Mouse (Mus musculus) heart, embryonic 14.5 days (tissue): ENCODE measurements at regions not wholly inside any gene's neighbourhood (a gene's known extent, or its start where the extent isn't known, plus 50 kb on each side); places are given as distances from the start of the nearest gene placed in this dataset.

Experiments
- ATAC-seq: fragments of 200-750 bp; cut with Nextera tagmentation; 2 replicates; pipeline ENCODE4 v1.8.0; 2017; ENCODE audit warnings: low read depth, moderate TSS enrichment; ENCODE audit not compliant: insufficient number of reproducible peaks, insufficient read depth, low FRiP score
- H3K27ac ChIP-seq, 2 experiments: fragments of 200-500 bp in 1 of 2; fragments of 300-500 bp in 1 of 2; sonication (generic) in 1 of 2; replicated peaks in 1 of 2; 2 replicates each; pipeline ENCODE4 v1.5.1; 2012 to 2014; ENCODE audit warnings: low read depth in 2 of 2, low read length in 2 of 2, control low read depth in 1 of 2, mild to moderate bottlenecking in 1 of 2, mixed read lengths in 1 of 2; ENCODE audit not compliant: control insufficient read depth in 1 of 2, insufficient read depth in 1 of 2
- H3K27me3 ChIP-seq: fragments of 300-500 bp; sonication (generic); 2 replicates; pipeline ENCODE4 v1.6.1; 2014; ENCODE audit warnings: mild to moderate bottlenecking, low read length, control low read depth; ENCODE audit not compliant: control insufficient read depth, insufficient read depth
- H3K36me3 ChIP-seq: fragments of 300-500 bp; sonication (generic); 2 replicates; pipeline ENCODE4 v1.6.1; 2014; ENCODE audit warnings: mild to moderate bottlenecking, control low read depth, low read length, mixed read lengths; ENCODE audit not compliant: control insufficient read depth, insufficient read depth
- H3K4me1 ChIP-seq, 2 experiments: fragments of 200-500 bp in 1 of 2; fragments of 300-500 bp in 1 of 2; sonication (generic) in 1 of 2; 2 replicates each; pipeline ENCODE4 v1.6.1; 2012 to 2014; ENCODE audit warnings: low read length in 2 of 2, control low read depth in 1 of 2, mixed read lengths in 1 of 2; ENCODE audit not compliant: control insufficient read depth in 2 of 2, insufficient read depth in 2 of 2
- H3K4me2 ChIP-seq: fragments of 300-500 bp; sonication (generic); 2 replicates; pipeline ENCODE4 v1.6.1; 2014; ENCODE audit warnings: mild to moderate bottlenecking, low read length
- H3K4me3 ChIP-seq, 2 experiments: fragments of 200-500 bp in 1 of 2; fragments of 300-500 bp in 1 of 2; sonication (generic) in 1 of 2; 2 replicates each; pipeline ENCODE4 v1.5.1; 2012 to 2014; ENCODE audit warnings: low read length in 2 of 2, mild to moderate bottlenecking in 2 of 2, control low read depth in 1 of 2, low read depth in 1 of 2, moderate library complexity in 1 of 2; ENCODE audit not compliant: control insufficient read depth in 1 of 2, insufficient read depth in 1 of 2
- H3K9ac ChIP-seq: fragments of 300-500 bp; sonication (generic); 2 replicates; pipeline ENCODE4 v1.6.1; 2014; ENCODE audit warnings: mild to moderate bottlenecking, low read length
- H3K9me3 ChIP-seq: fragments of 300-500 bp; sonication (generic); 2 replicates; pipeline ENCODE4 v1.6.1; 2016; ENCODE audit warnings: low read length, control low read depth; ENCODE audit not compliant: control insufficient read depth
- whole genome bisulfite sequencing: fragments of 180-500 bp; shearing (Covaris S2); extraction: QIAGEN DNeasy Blood & Tissue Kit; methylation state at CpG from one replicate; pipeline ENCODE4 v1.1.7; 2014; 5-methylcytosine and 5-hydroxymethylcytosine counted together

GRCm38 (mm10) chr4:47724331-47725004 is 250.0 kb downstream of the Sec61b start:
- H3K9ac ChIP-seq, result no peak overlapping the region
- H3K4me2 ChIP-seq, result peak overlapping the region; percentile 38
- H3K4me3 ChIP-seq, result no peak overlapping the region
- H3K27me3 ChIP-seq, result no peaks in the 10 kb centered on the region
- H3K4me1 ChIP-seq, result peaks cover 11 to 23% of the 10 kb centered on the region in 2 experiments
- no peaks in the 10 kb centered on the region for H3K36me3 ChIP-seq
- no peak overlapping the region for H3K27ac ChIP-seq
- 8% methylated on average over 8 of the region's 8 CpGs for WGBS
- peaks cover 8% of the 10 kb centered on the region; the same call in 1 of the 2 replicates for H3K9me3 ChIP-seq
- ATAC-seq, result no peak

DNA sequence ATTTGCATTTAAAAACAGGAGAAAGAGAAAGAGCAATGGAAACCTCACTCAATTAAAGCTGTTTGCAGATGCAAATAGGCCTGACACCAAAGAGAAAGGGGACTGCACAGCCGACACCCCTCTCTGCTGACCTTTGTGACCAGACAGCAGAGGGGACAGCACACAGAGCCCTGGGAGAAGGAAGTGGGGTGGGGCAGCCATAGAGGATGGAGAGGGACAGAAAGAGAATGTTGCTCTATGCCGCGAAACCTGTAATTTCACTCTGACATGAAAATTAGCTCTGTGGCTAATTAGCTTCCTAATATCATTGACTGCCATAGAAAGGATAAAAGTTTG is 250.5 kb downstream of the Sec61b start:
- H3K9ac ChIP-seq, result no peak overlapping the region
- WGBS, result 32% methylated on average over 3 of the region's 3 CpGs
- H3K4me2 ChIP-seq, result peak overlapping the region; percentile 38
- no peak for ATAC-seq
- no peak overlapping the region for H3K27ac ChIP-seq
- no peak overlapping the region for H3K4me3 ChIP-seq
- H3K27me3 ChIP-seq, result no peaks in the 10 kb centered on the region
- H3K36me3 ChIP-seq, result no peaks in the 10 kb centered on the region
- peaks cover 11 to 23% of the 10 kb centered on the region in 2 experiments for H3K4me1 ChIP-seq
- H3K9me3 ChIP-seq, result peaks cover 6% of the 10 kb centered on the region; the same call in 1 of the 2 replicates

DNA sequence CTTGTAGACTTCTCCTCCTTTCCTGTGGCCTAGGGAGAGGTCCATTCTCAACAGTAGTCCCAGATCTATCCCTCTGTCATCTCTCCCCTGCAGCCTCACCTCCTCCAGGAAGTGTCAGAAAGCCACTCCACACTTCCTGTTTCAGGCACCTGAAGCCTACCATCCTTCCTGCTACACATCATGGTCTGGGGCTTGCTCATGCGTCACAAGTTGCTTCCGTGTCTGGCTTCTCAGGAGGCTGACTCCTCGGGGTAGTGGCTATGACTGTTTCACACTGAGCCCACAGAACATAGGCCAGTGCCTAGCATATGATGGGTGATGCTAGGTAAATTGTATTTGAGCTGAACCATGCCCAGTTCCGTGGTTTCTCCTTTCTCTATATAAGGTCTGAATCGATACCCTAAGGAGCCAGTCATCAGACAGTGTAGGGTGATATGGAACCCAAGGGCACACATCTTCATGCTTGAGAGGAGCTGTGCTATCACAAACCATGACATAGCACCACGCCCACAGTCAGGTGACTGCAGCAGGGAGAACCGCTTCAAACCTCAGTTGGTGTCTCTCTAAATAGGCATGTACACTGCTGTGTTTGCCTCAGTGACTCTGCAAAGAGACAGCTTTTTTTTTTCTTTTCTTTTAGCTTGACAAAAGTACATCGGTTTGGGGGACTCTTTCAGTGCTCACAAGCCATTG is 272.2 kb downstream of the Sec61b start:
- Histone ChIP-seq H3K4me1 (no peaks in the 10 kb centered on the region), H3K9me3 (no peaks in the 10 kb centered on the region), H3K4me3 (no peak overlapping the region), H3K36me3 (no peaks in the 10 kb centered on the region), H3K4me2 (no peak overlapping the region), H3K27me3 (no peaks in the 10 kb centered on the region), H3K9ac (no peak overlapping the region), H3K27ac (no peak overlapping the region)
- 81% methylated on average over 8 of the region's 8 CpGs for WGBS
- no peak for ATAC-seq

- 55% methylated on average over 6 of the region's 6 CpGs for WGBS
- ATAC-seq, result no peak
- H3K4me1 ChIP-seq, result no peaks in the 10 kb centered on the region
These were observed 272.6 kb upstream of the Nr4a3 start for GRCm38 (mm10) chr4:47772230-47772920.

GRCm38 (mm10) chr4:47774664-47775063 is 270.3 kb upstream of the Nr4a3 start:
- ATAC-seq, result no peak
- Histone ChIP-seq H3K9me3 (no peaks in the 10 kb centered on the region), H3K36me3 (no peaks in the 10 kb centered on the region), H3K27ac (no peak overlapping the region), H3K4me3 (no peak overlapping the region), H3K4me2 (no peak overlapping the region), H3K4me1 (no peaks in the 10 kb centered on the region), H3K27me3 (no peaks in the 10 kb centered on the region), H3K9ac (no peak overlapping the region)
- 87% methylated on average over 5 of the region's 5 CpGs for WGBS

More at GRCm38 (mm10) chr4:47772230-47772920, 272.6 kb upstream of the Nr4a3 start:
- no peaks in the 10 kb centered on the region for H3K36me3 ChIP-seq
- H3K27me3 ChIP-seq, result no peaks in the 10 kb centered on the region
- no peaks in the 10 kb centered on the region for H3K9me3 ChIP-seq
- no peak overlapping the region for H3K9ac ChIP-seq
- no peak overlapping the region for H3K4me2 ChIP-seq
- H3K4me3 ChIP-seq, result no peak overlapping the region
- no peak overlapping the region for H3K27ac ChIP-seq

DNA sequence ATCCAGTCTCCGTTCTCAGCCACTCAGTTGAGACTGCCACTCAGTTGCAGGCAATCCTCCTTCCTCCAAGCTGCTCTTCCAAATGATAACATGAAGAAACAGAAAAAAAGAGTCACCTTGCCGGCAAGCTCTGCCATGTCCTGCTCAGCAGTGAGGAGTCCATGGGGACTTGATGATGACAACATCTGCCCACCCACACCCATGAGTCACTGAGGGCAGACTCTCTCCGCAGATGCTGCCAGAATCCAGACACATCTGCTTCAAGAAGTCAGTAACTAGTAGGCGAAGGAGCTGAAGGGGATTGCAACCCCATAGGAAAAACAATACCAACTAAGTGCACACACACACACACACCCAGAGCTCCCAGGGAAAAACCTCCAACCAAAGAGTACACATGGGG is 263.9 kb upstream of the Nr4a3 start:
- no peaks in the 10 kb centered on the region for H3K4me1 ChIP-seq
- H3K9me3 ChIP-seq, result no peaks in the 10 kb centered on the region
- no peak overlapping the region for H3K4me2 ChIP-seq
- H3K9ac ChIP-seq, result no peak overlapping the region
- H3K36me3 ChIP-seq, result no peaks in the 10 kb centered on the region
- 76% methylated on average over 4 of the region's 4 CpGs for WGBS
- no peak for ATAC-seq
- no peaks in the 10 kb centered on the region for H3K27me3 ChIP-seq
- H3K27ac ChIP-seq, result no peak overlapping the region
- H3K4me3 ChIP-seq, result no peak overlapping the region

DNA sequence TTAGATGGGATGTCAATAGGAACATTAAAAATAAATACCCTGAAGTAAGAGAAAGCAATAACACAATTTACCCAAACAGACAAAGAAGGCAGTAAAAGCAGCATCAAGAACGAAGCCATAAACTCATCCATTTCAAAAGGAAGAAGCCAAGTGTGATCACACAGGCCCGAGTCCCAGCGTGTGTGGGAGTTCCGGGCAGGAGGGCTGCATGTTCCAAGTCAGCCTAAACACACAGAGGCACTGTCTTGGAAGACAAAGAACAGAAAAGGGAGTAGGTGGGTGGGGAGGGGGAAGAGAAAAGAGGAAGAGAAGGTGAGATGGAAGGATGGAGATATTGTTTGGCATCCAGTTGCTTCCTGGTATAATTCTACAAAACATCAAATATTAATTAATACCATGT is 248.0 kb upstream of the Nr4a3 start:
- no peak for ATAC-seq
- H3K4me3 ChIP-seq, result no peak overlapping the region
- H3K36me3 ChIP-seq, result no peaks in the 10 kb centered on the region
- no peaks in the 10 kb centered on the region for H3K4me1 ChIP-seq
- H3K27ac ChIP-seq, result no peak overlapping the region
- H3K4me2 ChIP-seq, result no peak overlapping the region
- WGBS, result 82% methylated on average over 4 of the region's 4 CpGs
- H3K9me3 ChIP-seq, result no peaks in the 10 kb centered on the region
- H3K27me3 ChIP-seq, result no peaks in the 10 kb centered on the region
- no peak overlapping the region for H3K9ac ChIP-seq
